Mouse (Mus musculus) spleen, postnatal 36 days (tissue): ENCODE results near the gene Xylb.
"Not testable (repeated sequence)": the region's sequence is repeated elsewhere in the genome, so short reads cannot be mapped to it uniquely, and the experiment has no call there.

ENCODE experiments used
- DNase-seq, 2 experiments: peaks; one replicate each; pipeline ENCODE4 v3.0.0; 2022; ENCODE audit warnings: low spot score in 2 of 2, mixed read lengths in 1 of 2

Gene Xylb

GRCm38 (mm10) chr9:119340909-119341816 is 16.0 kb upstream of the Xylb start, which contains the start of gene Myd88:
Gene Myd88, minus strand, starts transcription at chr9:119341411.
- peak; percentile 95 to 96 for DNase-seq

- DNase-seq = no peak
These were observed 14.5 kb upstream of the Xylb start for GRCm38 (mm10) chr9:119342728-119343127.

DNA sequence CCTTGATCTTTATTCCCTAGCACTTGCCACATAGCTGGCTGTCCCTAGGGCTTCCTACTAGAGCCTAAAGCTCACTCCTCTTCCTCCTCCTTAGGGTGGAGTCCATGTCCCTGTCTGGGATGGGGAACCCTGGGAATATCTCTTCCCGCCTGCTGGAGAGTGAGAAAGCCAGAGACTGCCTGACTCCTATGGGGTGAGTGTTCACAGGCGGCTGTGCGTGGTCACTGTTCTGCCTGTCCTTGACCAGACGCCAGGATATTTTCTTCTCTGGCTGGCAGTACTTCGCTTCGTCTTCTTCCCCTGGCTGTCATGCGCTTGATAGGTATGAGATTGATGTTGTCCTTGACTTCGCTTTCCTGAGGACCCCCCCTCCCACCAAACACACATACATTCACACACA is 10.8 kb upstream of the Xylb start:
- no peak for DNase-seq

DNA sequence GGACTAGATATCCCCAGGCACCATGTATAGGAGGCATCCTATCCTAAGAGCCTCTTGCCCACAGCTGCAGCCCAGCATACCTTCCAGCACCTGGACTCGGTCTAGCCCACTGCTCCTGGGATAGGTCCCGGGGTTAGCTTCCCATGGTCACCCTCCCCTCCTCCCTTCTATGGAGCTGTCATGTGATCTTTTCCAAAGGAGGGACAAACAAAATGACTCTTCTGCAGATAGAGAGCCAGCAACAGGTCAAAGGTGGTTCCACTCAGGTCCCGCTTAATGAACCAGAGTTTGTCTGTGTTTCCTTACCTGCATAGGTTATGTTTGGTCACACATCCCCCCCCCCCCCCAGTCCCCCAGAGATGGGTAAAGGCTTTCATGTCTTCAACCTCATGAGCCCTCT is 6.7 kb upstream of the Xylb start:
- DNase-seq = no peak

DNA sequence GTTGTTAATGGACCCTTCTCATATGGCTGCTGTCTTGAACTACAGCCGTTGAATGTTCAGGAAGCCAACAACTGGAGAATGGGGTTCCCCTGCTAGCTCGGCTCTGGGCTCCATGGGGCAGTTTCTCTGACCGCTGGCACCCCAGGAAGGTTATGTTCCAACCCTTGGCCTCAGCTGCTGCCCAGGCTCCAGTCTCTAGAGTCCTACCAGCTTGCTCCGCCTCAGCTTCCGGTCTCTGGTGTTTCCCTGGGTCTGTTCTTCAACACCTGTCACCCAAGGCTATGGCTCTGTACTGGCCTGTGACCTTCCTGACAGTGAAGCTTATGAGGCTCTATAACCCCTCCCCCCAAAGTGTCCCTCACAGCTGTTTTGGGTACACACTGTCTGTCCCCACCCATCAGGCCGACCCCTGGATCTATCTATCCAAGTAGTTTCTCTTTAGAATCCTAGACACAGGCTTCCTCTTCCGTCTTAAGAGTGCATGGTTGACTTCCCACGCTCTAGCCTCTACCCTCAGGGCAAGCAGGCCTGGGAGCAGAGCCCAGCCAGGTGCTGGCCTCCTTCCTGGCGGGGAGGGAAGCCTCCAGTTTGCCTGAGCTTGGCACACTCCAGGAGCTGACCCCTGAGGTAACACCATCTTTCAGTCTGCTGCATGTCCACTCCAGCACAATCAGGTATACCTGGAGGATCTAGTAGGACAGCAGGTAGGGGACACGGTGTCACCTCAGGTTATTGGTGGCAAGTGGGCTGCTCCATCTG is 6.1 kb upstream of the Xylb start:
- DNase-seq = no peak

DNA sequence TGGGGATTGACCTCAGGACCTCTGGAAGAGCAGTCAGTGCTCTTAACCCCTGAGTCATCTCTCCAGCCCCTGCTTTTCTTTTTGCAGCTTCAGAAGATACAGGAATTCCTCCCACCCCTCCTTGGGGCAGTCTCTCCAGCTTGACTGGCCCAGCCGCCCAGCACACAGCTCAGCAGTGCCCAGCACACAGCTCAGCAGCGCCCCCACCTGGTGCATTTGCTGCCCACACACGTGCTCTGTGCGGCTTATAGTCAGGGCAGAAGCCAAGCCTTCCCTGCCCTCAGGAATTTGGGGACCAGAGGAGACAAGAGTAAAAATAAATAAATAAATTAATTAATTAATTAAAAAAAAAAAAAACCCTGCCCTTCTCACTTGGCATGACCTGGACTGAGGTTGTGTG is 5.1 kb upstream of the Xylb start:
- peak; percentile 53 to 58 for DNase-seq

GRCm38 (mm10) chr9:119353926-119354325 is 3.3 kb upstream of the Xylb start:
- no peak for DNase-seq

DNA sequence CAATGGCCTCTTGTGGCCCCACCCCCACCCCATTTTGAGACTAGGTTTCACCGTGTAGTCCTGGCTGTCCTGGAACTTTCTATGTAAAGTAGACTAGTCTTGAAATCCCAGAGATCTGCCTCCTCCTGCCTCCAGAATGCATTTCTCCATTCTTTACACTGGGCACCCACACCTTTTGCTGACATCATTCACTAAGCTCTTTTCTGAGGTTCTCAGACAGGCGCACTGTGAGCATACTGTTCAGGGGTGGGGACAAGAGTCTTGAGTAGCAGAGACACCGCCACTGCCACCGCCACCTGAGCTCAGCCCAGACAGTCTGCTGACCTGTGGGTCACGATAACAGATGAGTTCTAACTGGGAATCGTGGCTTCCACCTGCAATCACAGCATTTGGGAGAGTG is 1.2 kb upstream of the Xylb start:
- DNase-seq = no peak

DNA sequence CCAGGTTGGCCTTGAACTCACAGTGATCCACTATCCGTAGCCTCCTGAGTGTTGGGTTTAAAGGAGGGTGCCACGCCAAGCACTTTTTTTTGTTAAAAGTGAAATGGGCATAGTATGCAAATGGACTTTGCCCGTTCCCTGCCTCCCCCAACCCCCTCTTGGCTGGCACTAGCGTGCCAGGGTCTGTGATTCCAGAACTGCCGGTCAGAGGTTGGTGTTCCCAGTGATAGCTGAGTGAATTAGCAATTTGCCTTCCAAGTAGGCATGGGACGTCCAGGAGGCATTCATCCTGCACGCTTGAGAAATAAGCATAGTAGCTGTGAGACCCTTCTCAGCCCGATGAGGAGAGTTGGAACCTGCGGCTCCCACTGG is 863 bp downstream of the Xylb start:
- no peak for DNase-seq

- DNase-seq = no peak
These were observed 4.2 kb downstream of the Xylb start for GRCm38 (mm10) chr9:119361416-119361815.

- no peak for DNase-seq
These were observed 6.0 kb downstream of the Xylb start for GRCm38 (mm10) chr9:119363229-119363628.

GRCm38 (mm10) chr9:119365284-119365683 is 8.1 kb downstream of the Xylb start, which contains the start of gene Slc22a14:
Gene Slc22a14, minus strand, starts transcription at chr9:119365553.
- DNase-seq = peak; percentile 26 to 27

- no peak for DNase-seq
These were observed 11.2 kb downstream of the Xylb start for GRCm38 (mm10) chr9:119368367-119368766.

DNA sequence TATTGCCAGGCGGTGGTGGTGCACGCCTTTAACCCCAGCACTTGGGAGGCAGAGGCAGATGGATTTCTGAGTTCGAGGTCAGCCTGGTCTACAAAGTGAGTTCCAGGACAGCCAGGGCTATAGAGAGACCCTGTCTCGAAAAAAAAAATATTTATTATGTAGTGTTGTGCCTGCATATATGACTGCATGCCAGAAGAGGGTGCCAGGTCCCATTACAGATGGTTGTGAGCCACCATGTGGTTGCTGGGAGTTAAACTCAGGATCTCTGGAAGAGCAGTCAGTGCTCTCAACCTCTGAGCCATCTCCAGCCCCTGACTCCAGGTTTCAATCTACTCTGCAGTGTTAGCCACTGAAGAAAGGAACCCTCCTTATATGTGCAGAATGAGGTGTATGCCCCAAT is 13.6 kb downstream of the Xylb start:
- not testable (repeated sequence) for DNase-seq

DNA sequence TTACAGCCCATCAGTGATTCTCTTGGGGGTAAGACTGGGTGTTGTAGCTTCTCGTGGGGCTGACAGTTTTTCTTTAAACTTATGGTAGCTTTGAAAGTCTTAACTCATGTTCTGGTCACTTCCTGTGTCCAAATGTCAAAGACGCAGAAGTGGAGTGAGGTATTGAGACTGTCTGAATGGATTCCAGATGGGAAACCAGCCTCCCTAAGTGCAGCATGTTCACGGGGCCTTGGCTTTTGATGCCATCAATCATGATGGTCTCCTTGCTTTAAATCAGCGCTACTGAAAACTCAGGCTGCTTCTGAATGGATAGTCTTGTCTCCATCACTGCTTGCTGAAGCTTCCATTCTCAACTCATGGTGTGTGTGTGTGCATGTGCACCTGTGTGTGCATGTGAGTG is 14.1 kb downstream of the Xylb start:
- DNase-seq = no peak

DNA sequence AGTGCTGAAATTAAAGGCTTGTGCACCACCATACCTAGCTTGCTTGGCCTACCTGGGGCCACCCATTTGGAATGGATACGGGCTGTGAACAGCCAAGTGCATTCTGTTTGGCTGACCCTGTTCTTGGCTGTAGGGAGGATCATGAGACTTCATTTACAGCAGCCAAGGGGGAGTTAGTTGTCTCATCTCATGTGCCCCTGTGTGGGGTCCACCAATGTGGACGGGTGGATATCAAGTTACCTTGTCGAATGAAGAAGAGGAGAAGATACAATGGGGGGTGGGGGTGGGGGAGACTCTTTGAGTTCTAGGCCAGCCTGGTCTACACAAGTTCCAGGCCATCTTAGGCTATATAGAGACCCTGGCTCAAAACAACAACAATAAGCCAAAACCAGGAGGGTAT is 17.8 kb downstream of the Xylb start:
- DNase-seq = no peak

DNA sequence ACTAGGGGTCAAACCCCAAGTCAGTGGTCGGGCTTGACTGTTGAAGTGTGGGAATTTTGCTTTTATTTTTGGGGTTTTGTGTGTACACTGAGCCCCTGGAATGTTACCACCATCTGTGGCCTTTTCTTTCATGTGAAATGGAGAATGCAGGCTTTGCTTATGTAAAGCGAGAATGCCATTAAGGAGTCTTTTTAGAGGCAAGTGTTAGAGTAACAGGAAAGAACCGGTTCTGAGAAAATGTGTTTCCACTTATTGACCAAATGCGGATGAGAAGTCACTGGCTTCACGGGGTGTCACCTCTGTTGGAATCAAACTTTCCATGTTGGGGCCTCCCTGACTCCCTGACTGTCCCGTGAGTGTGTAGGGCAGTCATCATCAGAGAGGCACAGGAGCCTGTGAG is 18.4 kb downstream of the Xylb start:
- no peak for DNase-seq

DNA sequence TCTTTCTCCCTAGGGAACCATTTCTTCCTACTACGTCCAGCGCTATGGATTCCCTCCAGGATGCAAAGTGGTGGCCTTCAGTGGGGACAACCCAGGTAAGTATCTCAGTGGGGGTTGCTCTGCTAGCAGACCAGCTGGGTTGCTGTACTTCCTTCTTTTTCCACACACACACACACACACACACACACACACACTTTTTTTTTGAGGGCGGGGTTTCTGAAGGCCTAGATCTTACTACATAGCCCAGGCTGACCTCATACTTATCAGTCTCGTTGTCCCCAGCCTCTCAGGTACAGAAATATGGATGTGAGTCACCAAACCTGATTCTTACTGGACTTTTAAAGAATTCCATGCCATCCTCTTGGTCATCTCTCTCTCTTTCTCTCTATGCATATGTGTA is 21.1 kb downstream of the Xylb start:
- DNase-seq = no peak

- no peak for DNase-seq
These were observed 25.4 kb downstream of the Xylb start for GRCm38 (mm10) chr9:119382603-119383002.

- no peak for DNase-seq
These were observed 31.8 kb downstream of the Xylb start for GRCm38 (mm10) chr9:119388956-119389355.

DNA sequence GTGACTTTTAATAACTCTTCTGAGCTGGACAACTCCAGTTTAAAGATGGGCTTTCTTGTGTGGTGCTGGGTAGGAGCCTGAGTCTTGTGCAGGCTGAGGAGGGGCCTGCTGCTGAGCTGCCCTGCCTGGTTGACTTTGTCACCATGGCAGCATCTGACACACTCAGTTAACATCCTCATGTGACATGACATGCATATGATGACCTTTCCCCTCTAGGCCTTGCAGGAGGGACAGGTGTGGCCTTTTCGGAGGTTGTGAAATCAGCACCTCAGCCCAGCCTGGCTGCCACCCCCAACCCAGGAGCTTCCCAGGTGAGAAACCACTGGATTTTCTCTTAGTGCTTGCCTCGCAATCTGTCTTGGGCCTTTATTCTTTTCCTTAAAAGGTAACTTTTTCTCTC is 33.0 kb downstream of the Xylb start:
- no peak for DNase-seq

- DNase-seq = no peak
These were observed 37.6 kb downstream of the Xylb start for GRCm38 (mm10) chr9:119394808-119395207.

DNA sequence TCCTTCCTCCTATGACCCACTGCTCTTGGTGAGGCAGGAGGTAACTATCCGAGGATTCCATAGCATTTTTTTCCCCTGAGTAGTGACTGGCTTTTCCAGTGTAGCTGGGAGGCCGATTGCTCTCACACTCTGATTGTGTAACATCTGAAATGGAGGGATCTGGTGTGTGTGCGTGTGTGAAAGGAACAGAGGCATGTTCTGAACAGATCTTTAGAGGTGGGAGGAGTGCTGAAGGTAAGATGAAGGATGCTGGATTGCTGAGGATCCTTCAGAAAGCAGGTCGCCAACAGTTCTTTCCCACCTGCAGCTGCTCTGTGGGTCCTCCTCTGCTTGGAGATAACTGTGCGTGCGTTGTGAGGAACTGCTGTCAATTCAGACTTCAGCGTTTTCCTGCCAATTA is 44.2 kb downstream of the Xylb start:
- no peak for DNase-seq
